Mouse (Mus musculus) cerebellum, adult 8-10 months (tissue): ENCODE data around the gene Gm21411.
"Not testable (repeated sequence)": the region's sequence is repeated elsewhere in the genome, so short reads cannot be mapped to it uniquely, and the experiment has no call there.

Experiments
- DNase-seq: peaks from one replicate; pipeline ENCODE4 v3.0.0; 2022

Gm21411 gene

GRCm38 (mm10) chr4:146909386-146910137, at the start of gene Gm21411:
Gene Gm21411, minus strand, starts transcription at chr4:146909590.
- DNase-seq: not testable (repeated sequence)

GRCm38 (mm10) chr4:146941691-146942090, 32.3 kb upstream of the Gm21411 start:
- DNase-seq: not testable (repeated sequence)

- DNase-seq: no peak
Measured at GRCm38 (mm10) chr4:146932311-146933082, 23.1 kb upstream of the Gm21411 start.

- DNase-seq: no peak
Measured at GRCm38 (mm10) chr4:146915196-146915595, 5.8 kb upstream of the Gm21411 start.

- DNase-seq: not testable (repeated sequence)
Measured at GRCm38 (mm10) chr4:146908131-146908530, 1.3 kb downstream of the Gm21411 start.

GRCm38 (mm10) chr4:146904782-146905181, 4.6 kb downstream of the Gm21411 start:
- DNase-seq: not testable (repeated sequence)

GRCm38 (mm10) chr4:146903126-146903525, 6.3 kb downstream of the Gm21411 start:
- not testable (repeated sequence) for DNase-seq
